Mouse (Mus musculus): Measurements from ENCODE around the gene Gulp1.

DNA sequence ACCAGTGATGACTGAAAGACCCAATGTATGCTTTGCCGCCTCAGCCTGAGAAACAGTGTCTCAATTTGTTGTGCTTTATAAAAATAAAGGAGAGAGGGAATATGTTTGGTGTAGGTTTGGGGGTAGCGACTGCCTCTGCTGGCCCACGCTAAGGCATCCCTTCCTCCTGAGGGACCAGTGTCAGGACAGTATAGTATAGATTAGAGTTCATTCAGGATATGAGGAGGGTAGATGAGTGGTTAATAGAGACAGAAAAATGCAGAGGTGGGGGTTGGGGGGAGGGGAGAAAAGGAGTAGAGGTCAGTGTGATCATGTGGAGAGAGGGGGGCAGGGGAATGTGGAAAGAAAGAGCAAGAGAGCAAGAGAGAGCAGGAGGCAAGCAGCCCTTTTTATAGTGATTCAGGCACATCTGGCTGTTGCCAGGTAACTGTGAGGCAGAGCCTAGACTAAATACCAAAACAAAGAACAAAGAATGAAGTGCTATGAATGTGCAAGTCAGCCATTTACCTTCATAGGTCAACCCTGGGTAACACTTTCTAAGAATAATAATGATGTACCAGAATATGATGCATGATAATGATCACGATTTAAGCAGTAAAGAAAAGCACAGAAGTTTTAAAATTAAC, 169.6 kb downstream of the Gulp1 start:
- TF ChIP-seq GATA1 (IDR thresholded peaks at IDR 0.05; ENCODE audit: low read length) (no peak), TAL1 (IDR thresholded peaks at IDR 0.05; ENCODE audit: low read length) (no peak)
